Mouse (Mus musculus): ENCODE measurements around the gene Rmnd1. TPM values are rescaled to one million over a fixed set of nuclear protein-coding genes. Genes with fewer than 3 reads are reported as not detected.
A peak's percentile ranks its signal among the peaks of the same experiment; 100 is the strongest.

Gene Rmnd1
- total RNA-seq, 1 experiment from 2014 or later: 57.0 TPM

DNA sequence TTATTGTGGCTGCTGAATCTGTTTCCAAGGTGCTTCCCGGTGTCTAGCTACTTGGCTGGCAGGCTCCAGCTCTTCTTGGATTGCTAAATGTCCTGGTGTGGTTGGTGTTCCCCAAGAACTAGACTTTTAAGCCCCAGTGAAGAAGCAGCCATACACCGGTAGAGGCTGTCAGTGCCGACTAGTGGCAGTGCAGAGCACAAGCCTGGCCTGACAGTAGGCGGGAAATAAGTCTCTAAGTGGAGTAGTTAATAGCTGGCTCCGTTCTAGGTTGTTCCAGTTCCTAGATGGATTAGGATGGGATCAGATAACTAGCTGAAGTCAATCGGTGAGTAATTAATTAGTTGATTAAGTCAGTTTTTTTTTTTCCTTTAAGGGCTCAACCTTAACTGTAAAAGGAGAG lies 40.3 kb downstream of the Rmnd1 start:
- peak; percentile 70 for DNase-seq

DNA sequence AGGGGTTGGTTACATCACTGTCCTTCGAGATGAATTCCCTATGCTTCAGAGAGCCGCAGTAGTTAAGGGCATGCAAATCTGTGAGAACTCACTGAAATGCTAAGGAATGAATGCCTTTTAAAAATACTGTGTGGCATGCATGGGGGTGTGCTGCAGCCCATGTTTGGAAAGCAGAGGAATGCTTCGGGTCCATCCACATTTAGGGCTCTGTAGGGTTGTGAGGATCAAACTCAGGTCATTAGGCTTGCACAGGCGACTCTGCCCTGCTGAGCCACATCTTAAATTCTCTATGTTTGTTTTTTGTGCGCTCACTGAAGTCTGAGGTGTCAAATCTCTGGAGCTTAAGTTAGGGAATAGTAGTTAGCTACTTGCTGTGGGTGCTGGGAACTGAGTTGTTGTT lies 41.1 kb downstream of the Rmnd1 start:
- no peak for DNase-seq

DNA sequence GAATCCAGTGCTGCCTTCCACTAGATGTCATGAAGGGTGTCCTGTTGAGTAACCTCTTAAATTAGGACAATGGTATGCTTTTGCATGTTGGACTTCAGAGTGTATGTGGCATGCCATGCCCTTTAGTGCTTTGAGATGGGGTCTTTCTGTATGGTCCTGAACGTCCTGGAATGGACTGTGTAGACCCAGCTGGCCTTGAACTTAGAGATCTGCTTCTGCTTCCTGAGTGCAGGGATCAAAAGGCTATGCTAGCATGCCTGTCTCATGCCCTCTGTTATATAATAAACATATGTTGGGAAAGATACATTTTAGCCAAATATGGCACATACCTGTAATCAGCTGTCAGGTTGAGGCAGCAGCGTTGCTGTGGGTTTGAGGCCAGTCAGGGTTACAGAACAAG lies 41.6 kb downstream of the Rmnd1 start:
- no peak for DNase-seq

GRCm38 (mm10) chr10:4389461-4390112 lies 42.6 kb downstream of the Rmnd1 start:
- peak; percentile 35 for DNase-seq

GRCm38 (mm10) chr10:4389036-4389435 lies 43.2 kb downstream of the Rmnd1 start:
- peak; percentile 68 for DNase-seq

DNA sequence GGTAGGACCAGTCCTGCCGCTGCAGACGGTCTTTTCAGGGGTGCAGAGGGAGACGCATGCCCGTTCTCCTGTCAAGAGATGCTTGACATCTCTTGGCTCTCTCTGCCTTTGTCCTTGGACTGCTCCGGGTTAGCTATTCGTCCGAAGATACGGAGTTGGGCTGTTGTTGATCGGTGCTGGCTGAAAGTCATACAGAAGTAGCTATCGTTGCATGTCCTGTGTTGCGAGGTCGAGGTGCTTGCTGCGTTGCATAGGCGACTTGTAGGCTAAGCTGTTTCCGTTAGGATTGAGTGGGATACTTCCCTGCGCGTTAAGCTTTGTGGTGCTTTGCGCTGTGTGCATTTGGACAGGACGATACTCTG lies 43.8 kb downstream of the Rmnd1 start:
- no peak for DNase-seq

- peak; percentile 86 for DNase-seq
Observed at GRCm38 (mm10) chr10:4387701-4388383, 44.3 kb downstream of the Rmnd1 start, which contains the start of gene Zbtb2. Zbtb2 (minus strand) TSS chr10:4388108.

DNA sequence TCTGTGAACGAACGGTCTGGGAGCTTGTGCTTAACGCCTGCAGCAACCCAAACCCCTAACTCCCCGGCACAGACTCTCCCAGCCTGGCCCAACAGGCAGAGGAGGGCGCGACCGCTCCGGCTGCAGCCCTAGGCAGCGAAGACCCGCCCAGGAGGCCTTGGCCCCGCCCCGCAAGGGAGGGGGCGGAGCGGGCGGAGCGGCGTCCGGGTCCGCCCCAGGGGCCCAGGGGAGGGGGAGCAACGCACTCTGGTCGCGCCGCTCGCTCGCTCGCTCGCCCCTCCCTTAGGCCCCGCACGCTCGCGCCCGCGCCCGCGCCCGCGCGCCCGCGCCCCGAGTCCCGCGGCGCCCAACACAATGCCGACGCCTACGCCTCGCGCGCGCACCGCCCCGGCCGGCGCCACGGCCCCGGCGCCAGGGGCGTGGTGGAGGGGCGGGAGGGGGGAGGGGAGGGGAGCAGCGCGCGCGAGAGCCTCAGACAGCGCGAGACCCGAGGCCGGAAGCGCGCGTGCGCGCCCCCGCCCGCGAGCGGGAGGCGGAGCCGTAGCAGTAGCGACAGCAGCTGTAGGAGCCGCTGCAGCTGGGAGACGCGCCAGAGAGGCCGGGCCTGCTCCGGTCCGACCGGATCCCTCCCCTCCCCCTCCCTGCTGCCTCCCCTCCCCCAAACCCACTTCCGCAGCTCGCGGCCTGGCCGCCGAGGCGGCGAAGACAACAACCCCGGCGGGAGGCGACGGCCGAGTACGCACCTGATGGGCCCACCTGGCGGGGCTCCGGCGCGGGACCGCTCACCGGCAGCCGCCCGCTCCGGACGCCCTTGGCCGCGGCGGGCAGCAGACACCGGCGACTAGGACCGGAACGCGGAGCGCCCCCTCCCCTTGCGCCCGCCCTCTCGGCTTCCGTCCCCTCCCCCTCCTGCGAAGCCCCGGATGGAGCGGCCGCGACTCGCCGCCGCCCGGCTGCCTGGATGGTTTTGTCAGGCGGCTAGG lies 45.3 kb downstream of the Rmnd1 start:
- peak; percentile 97 for DNase-seq

- DNase-seq: no peak
Observed at GRCm38 (mm10) chr10:4384244-4384643, 47.9 kb downstream of the Rmnd1 start.

DNA sequence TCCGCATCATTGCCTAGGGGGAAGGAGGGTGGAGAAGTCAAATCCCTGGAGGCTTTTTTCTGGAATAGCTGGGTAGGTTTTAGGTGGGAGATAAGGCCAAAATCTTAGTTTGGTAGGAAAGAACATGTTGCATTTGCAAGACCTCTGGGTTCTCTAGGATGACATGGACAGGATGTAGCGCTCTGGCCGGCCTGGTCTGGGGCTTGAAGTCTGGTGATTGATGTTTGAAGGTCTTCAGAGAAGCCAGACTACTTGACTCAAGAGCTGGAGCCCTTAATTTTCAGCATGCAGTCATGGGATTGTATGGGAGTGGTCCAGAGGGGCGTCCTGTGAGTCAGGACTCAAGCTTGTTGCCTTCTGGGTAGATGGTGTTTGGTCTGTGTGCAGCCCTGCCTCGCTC lies 51.4 kb downstream of the Rmnd1 start:
- DNase-seq: no peak

DNA sequence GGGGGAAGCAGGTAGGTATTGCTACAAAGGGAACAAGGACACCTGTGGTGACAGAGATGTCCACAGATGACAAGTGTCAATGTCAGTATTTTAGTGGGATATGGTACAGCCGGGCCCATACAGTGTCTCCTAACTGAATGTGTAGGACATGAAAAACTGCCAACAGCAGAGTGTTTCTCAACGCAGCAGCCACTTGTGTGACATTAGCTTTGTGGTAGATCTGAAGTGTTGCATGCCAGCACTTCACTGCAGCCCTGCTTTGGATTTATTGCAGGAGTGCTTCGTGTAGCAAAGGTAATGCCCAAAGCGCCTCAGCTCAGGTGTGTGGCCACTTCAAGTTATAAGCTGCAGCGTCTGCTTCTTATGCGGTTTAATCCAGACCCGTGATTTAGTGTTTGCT lies 55.3 kb downstream of the Rmnd1 start:
- DNase-seq: no peak

GRCm38 (mm10) chr10:4376461-4376860 lies 55.7 kb downstream of the Rmnd1 start:
- peak; percentile 52 for DNase-seq

- DNase-seq: no peak
Observed at GRCm38 (mm10) chr10:4375267-4375666, 56.9 kb downstream of the Rmnd1 start.

DNA sequence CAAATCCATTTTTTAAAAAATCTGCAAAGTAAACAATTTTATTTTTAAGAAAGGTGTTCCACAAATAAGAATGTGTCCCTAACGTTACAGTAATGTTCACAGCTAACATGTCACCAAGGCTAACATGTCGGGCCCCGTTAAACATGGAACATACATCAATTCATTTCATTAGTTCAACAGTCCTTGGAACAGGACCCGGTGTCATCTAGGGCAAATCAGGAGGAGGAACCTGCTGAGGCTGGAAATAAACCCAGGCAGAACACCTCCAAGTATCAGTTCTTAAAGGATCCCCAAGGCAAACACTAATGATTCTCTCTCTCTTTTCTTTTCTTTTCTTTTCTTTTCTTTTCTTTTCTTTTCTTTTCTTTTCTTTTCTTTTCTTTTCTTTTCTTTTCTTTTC lies 57.5 kb downstream of the Rmnd1 start:
- DNase-seq: no peak

GRCm38 (mm10) chr10:4374239-4374638 lies 57.9 kb downstream of the Rmnd1 start:
- no peak for DNase-seq

- no peak for DNase-seq
Observed at GRCm38 (mm10) chr10:4373558-4373957, 58.6 kb downstream of the Rmnd1 start.

GRCm38 (mm10) chr10:4372011-4372410 lies 60.2 kb downstream of the Rmnd1 start:
- DNase-seq: peak; percentile 56

GRCm38 (mm10) chr10:4370105-4370504 lies 62.1 kb downstream of the Rmnd1 start:
- no peak for DNase-seq

DNA sequence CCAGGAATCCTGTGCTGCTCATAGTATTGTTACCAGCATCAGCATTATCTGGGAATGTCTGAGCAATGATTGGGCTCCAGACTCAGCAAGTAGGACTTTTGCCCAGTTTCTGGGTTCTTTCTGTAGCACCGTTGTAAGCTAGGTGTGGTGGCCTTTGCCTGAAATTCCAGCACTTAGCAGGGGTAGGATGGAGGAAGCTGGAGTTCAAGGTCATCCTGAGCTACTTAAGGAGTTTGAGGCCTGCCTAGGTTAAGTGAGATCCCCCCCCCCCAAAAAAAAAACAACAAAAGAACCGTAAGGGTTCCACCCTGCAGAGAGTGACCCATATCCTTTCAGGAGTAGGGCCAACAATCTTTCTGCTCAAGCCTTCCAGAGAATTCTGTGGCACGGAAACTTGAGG lies 67.6 kb downstream of the Rmnd1 start:
- DNase-seq: no peak

GRCm38 (mm10) chr10:4357435-4357834 lies 74.8 kb downstream of the Rmnd1 start:
- DNase-seq: no peak

GRCm38 (mm10) chr10:4356640-4357039 lies 75.5 kb downstream of the Rmnd1 start:
- DNase-seq: no peak

GRCm38 (mm10) chr10:4355882-4356451 lies 76.2 kb downstream of the Rmnd1 start:
- peak; percentile 22 for DNase-seq
